Mouse (Mus musculus) embryonic facial prominence, embryonic 14.5 days (tissue): ENCODE data around the gene Nthl1. TPM values are rescaled to one million over a fixed set of nuclear protein-coding genes. Genes with fewer than 3 reads are reported as not detected.
A peak's percentile ranks its signal among the peaks of the same experiment; 100 is the strongest.
"Not testable (repeated sequence)": the region's sequence is repeated elsewhere in the genome, so short reads cannot be mapped to it uniquely, and the experiment has no call there.

Experiments
- ATAC-seq: fragments of 200-750 bp; cut with Nextera tagmentation; 2 replicates; pipeline ENCODE4 v1.8.0; 2017; ENCODE audit warnings: low read depth, moderate number of reproducible peaks, moderate TSS enrichment
- DNase-seq: peaks from one replicate; pipeline ENCODE4 v3.0.0-alpha.2; 2015; ENCODE audit warnings: low spot score
- H3K27ac ChIP-seq: fragments of 300-500 bp; sonication (generic); replicated peaks from 2 replicates; pipeline ENCODE4 v1.5.1; 2014; ENCODE audit warnings: low read depth, mild to moderate bottlenecking, low read length, moderate library complexity
- H3K27me3 ChIP-seq: fragments of 300-500 bp; sonication (generic); replicated peaks from 2 replicates; pipeline ENCODE4 v1.6.1; 2014; ENCODE audit warnings: low read length; ENCODE audit not compliant: control insufficient read depth, insufficient read depth
- H3K36me3 ChIP-seq: fragments of 300-500 bp; sonication (generic); 2 replicates; pipeline ENCODE4 v1.6.1; 2014; ENCODE audit warnings: low read length, mixed read lengths; ENCODE audit not compliant: control insufficient read depth, insufficient read depth
- H3K4me1 ChIP-seq: fragments of 300-500 bp; sonication (generic); 2 replicates; pipeline ENCODE4 v1.6.1; 2014; ENCODE audit warnings: antibody characterized with exemption, low read length; ENCODE audit not compliant: control insufficient read depth, insufficient read depth
- H3K4me2 ChIP-seq: fragments of 300-500 bp; sonication (generic); 2 replicates; pipeline ENCODE4 v1.6.1; 2014; ENCODE audit warnings: low read depth, mild to moderate bottlenecking, low read length, moderate library complexity, mixed read lengths
- H3K4me3 ChIP-seq: fragments of 300-500 bp; sonication (generic); 2 replicates; pipeline ENCODE4 v1.5.1; 2014; ENCODE audit warnings: low read depth, mild to moderate bottlenecking, low read length
- H3K9ac ChIP-seq: fragments of 300-500 bp; sonication (generic); 2 replicates; pipeline ENCODE4 v1.6.1; 2014; ENCODE audit warnings: low read depth, mild to moderate bottlenecking, low read length, moderate library complexity, mixed read lengths
- H3K9me3 ChIP-seq: fragments of 300-500 bp; sonication (generic); 2 replicates; pipeline ENCODE4 v1.6.1; 2016; ENCODE audit warnings: low read length; ENCODE audit not compliant: control insufficient read depth
- WGBS: fragments of 180-500 bp; shearing (Covaris S2); extraction: QIAGEN DNeasy Blood & Tissue Kit; methylation state at CpG from one replicate; pipeline ENCODE4 v1.1.7; 2014; 5-methylcytosine and 5-hydroxymethylcytosine counted together
- polyA plus RNA-seq: library from polyadenylated mRNA; unstranded; fragments of >200 nt; fragmentation: Nextera tagmentation; extraction: Ambion mirVana; gene quantifications from 2 replicates; pipeline ENCODE4 v1.2.1, GENCODE M21; 2014

Gene Nthl1
- polyA plus RNA-seq, 1 experiment from 2014 or later: 16.8 TPM

DNA sequence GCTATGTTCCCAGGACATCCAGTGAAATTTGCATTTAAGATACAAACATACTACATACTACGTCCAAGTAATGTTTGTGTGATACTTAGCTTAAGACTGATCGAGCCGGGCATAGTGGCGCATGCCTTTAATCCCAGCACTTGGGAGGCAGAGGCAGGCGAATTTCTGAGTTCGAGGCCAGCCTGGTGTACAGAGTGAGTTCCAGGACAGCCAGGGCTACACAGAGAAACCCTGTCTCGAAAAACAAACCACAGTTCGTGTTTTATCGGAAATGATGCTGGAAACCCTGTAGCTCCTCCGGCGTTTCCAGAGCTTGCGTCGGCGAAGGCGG is 36.7 kb downstream of the Nthl1 start:
- not testable (repeated sequence) for DNase-seq, H3K9me3 ChIP-seq, H3K36me3 ChIP-seq, H3K27me3 ChIP-seq
- Histone ChIP-seq H3K4me3 (peak overlapping the region; percentile 99), H3K27ac (peak overlapping the region; percentile 86), H3K4me1 (peaks cover 21% of the 10 kb centered on the region), H3K9ac (peak overlapping the region; percentile 98), H3K4me2 (peak overlapping the region; percentile 84)
- peak; percentile 9 for ATAC-seq
- WGBS: 12% methylated on average over 15 of the region's 15 CpGs

GRCm38 (mm10) chr17:24669545-24670245 is 37.2 kb downstream of the Nthl1 start, which contains the start of gene Zfp598:
Zfp598 (plus strand) TSS chr17:24669687.
- Histone ChIP-seq H3K27me3 (no peaks in the 10 kb centered on the region), H3K4me2 (peak within 1 kb of the TSS; percentile 84), H3K36me3 (no peaks in the 10 kb centered on the region), H3K4me3 (peak within 1 kb of the TSS; percentile 99), H3K27ac (peak within 1 kb of the TSS; percentile 86), H3K9me3 (no peaks in the 10 kb centered on the region), H3K9ac (peak within 1 kb of the TSS; percentile 98), H3K4me1 (peaks cover 21% of the 10 kb centered on the region)
- 0% methylated on average over 33 of the region's 80 CpGs for WGBS
- DNase-seq (peak; percentile 96), ATAC-seq (peak; percentile 99)

DNA sequence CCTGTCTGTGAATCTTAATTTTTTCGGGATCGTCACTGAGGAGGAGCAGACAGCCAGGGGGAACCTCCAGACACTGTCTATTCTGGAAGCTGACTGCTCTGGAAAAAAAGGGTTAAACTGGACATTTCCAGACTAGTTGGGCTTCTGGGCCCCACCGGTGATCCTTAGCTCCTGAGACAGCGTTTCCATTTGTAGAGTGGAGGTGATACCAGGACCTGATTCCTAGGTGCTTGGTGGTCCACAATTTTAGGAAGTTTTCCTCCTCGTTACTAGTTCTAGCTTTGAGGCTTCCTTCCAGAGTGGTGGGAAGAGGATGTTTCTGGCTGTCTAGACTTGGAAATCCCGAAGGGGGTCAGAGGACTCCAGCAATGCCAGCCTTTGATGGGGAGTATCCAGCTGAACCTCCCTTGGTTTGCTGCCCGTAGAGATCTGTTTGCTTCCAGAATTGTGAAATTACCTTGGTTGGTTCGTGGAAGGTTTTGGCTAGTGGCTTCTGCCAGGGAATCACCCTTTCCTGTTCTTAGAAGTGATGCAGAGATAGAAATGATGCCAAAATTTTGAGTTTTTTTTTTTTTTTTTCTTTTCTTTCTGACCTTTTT is 37.9 kb downstream of the Nthl1 start:
- H3K4me1 ChIP-seq: peaks cover 21% of the 10 kb centered on the region
- H3K36me3 ChIP-seq: no peaks in the 10 kb centered on the region
- H3K4me3 ChIP-seq: peak overlapping the region; percentile 99
- ATAC-seq (no peak), DNase-seq (no peak)
- H3K9me3 ChIP-seq: no peaks in the 10 kb centered on the region
- H3K27ac ChIP-seq: 0 out of 2 replicates have a peak overlapping the region, but pooled peaks have one; percentile 86
- peak overlapping the region; percentile 84 for H3K4me2 ChIP-seq
- WGBS: 8% methylated on average over 8 of the region's 8 CpGs
- peak overlapping the region; percentile 98 for H3K9ac ChIP-seq
- no peaks in the 10 kb centered on the region for H3K27me3 ChIP-seq

DNA sequence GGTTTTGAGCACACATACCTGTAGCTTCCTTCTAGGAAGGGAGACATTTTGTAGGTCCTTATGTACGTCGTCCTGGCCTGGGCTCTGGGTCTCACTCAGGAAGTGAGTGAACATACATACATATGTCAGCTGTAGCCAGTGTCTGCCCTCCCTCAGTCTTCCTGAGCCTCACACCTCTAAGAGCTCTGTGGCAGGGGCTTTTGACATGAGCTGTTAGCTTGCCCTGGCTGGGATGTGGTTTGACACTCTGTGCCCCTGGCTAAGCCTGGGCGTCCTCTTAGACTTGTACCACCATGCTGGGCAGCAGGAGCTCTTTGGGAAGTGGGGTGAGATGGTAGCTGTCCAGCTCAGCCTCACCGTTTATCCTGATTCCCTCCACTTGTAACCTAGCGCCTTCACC is 38.9 kb downstream of the Nthl1 start:
- no peak overlapping the region for H3K4me3 ChIP-seq
- no peaks in the 10 kb centered on the region for H3K36me3 ChIP-seq
- peak overlapping the region; percentile 98 for H3K9ac ChIP-seq
- H3K27ac ChIP-seq: no peak overlapping the region
- ATAC-seq: no peak
- no peak for DNase-seq
- H3K27me3 ChIP-seq: no peaks in the 10 kb centered on the region
- H3K4me1 ChIP-seq: peaks cover 21% of the 10 kb centered on the region
- WGBS: 55% methylated on average over 5 of the region's 5 CpGs
- peak overlapping the region; percentile 84 for H3K4me2 ChIP-seq
- no peaks in the 10 kb centered on the region for H3K9me3 ChIP-seq

DNA sequence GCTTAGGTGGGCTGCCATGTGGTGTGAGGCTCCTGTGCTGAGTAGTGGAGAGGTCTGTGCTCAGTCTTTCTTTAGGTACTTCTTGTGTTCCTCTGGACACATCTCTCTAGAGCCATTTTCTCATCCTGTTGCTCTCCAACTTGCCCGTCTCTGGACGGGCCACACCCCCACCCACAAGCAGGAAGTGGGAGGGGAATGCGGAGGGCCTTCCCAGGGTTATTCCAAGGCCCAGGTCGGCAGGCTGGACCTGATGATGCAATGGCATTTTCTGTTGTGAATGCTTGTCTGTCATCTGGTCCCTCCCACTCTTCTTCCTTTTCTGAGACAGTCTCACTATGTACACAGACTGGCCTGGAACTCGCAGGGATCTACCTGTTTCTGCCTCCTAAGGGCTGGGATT is 39.7 kb downstream of the Nthl1 start:
- Histone ChIP-seq H3K9ac (peak overlapping the region; percentile 98; the same call in 1 of the 2 replicates), H3K4me2 (peak overlapping the region; percentile 24; the same call in 1 of the 2 replicates), H3K27me3 (no peaks in the 10 kb centered on the region), H3K36me3 (peaks cover 8% of the 10 kb centered on the region), H3K27ac (no peak overlapping the region), H3K4me3 (no peak overlapping the region), H3K9me3 (no peaks in the 10 kb centered on the region), H3K4me1 (peaks cover 21% of the 10 kb centered on the region)
- DNase-seq (peak; percentile 39), ATAC-seq (no peak)
- 26% methylated on average over 5 of the region's 5 CpGs for WGBS

GRCm38 (mm10) chr17:24674277-24674676 is 41.8 kb downstream of the Nthl1 start:
- Histone ChIP-seq H3K4me1 (peaks cover 16% of the 10 kb centered on the region), H3K4me3 (no peak overlapping the region), H3K27ac (no peak overlapping the region), H3K36me3 (peaks cover 29% of the 10 kb centered on the region), H3K27me3 (no peaks in the 10 kb centered on the region), H3K9me3 (no peaks in the 10 kb centered on the region), H3K9ac (no peak overlapping the region), H3K4me2 (no peak overlapping the region)
- ATAC-seq (no peak), DNase-seq (no peak)
- 78% methylated on average over 7 of the region's 7 CpGs for WGBS

DNA sequence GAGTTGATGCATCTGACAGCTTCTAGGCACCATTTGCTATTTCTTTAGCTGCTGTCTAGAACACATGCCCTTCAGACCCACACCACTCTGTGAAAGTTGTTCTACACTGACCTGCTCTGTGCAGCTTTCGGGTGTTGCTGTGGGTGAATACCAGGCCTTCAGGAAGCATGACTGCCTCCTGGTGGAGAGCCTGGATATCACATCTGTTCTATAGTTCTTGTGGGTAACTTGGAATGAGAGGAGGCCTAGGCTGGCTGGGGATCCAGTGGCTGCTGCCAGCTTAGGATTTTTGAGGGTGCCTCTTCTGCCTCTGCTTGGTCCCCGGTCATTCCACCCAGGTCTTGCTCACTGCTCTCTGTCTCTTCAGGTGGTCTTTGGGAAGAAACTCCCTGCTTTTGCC is 43.7 kb downstream of the Nthl1 start:
- DNase-seq: peak; percentile 58
- peak; percentile 39; the same call in 1 of the 2 replicates for ATAC-seq
- H3K27ac ChIP-seq: no peak overlapping the region
- no peak overlapping the region for H3K4me3 ChIP-seq
- WGBS: 62% methylated on average over 2 of the region's 2 CpGs
- H3K27me3 ChIP-seq: no peaks in the 10 kb centered on the region
- H3K9me3 ChIP-seq: no peaks in the 10 kb centered on the region
- H3K9ac ChIP-seq: no peak overlapping the region
- H3K4me2 ChIP-seq: no peak overlapping the region
- H3K36me3 ChIP-seq: peaks cover 48% of the 10 kb centered on the region
- peaks cover 11% of the 10 kb centered on the region for H3K4me1 ChIP-seq

- H3K27ac ChIP-seq: no peak overlapping the region
- DNase-seq (no peak), ATAC-seq (no peak)
- H3K27me3 ChIP-seq: no peaks in the 10 kb centered on the region
- H3K9me3 ChIP-seq: no peaks in the 10 kb centered on the region
- whole genome bisulfite sequencing: 91% methylated on average over 5 of the region's 5 CpGs
- H3K9ac ChIP-seq: no peak overlapping the region
- H3K4me2 ChIP-seq: no peak overlapping the region
- H3K36me3 ChIP-seq: peaks cover 55% of the 10 kb centered on the region
- H3K4me3 ChIP-seq: no peak overlapping the region
- H3K4me1 ChIP-seq: peaks cover 4% of the 10 kb centered on the region; the same call in 1 of the 2 replicates
Observed at GRCm38 (mm10) chr17:24676877-24677276, 44.4 kb downstream of the Nthl1 start.
